Mouse (Mus musculus) heart, embryonic 13.5 days (tissue): Measurements from ENCODE around the gene Gm49661. TPM values are rescaled to one million over a fixed set of nuclear protein-coding genes. Genes with fewer than 3 reads are reported as not detected.

Experiments used
- ATAC-seq: fragments of 200-750 bp; cut with Nextera tagmentation; 2 replicates; pipeline ENCODE4 v1.8.0; 2017; ENCODE audit warnings: moderate TSS enrichment; ENCODE audit not compliant: insufficient number of reproducible peaks, low FRiP score, low TSS enrichment; ENCODE audit errors: extremely low read depth
- H3K27ac ChIP-seq: fragments of 300-500 bp; sonication (generic); replicated peaks from 2 replicates; pipeline ENCODE4 v1.5.1; 2015; ENCODE audit warnings: moderate library complexity, mild to moderate bottlenecking, inconsistent platforms
- H3K27me3 ChIP-seq: fragments of 300-500 bp; sonication (generic); replicated peaks from 2 replicates; pipeline ENCODE4 v1.6.1; 2015; ENCODE audit warnings: mild to moderate bottlenecking, inconsistent platforms
- H3K36me3 ChIP-seq: fragments of 300-500 bp; sonication (generic); 2 replicates; pipeline ENCODE4 v1.6.1; 2015; ENCODE audit warnings: mild to moderate bottlenecking, inconsistent platforms
- H3K4me1 ChIP-seq: fragments of 300-500 bp; sonication (generic); 2 replicates; pipeline ENCODE4 v1.6.1; 2015; ENCODE audit warnings: inconsistent platforms
- H3K4me2 ChIP-seq: fragments of 300-500 bp; sonication (generic); 2 replicates; pipeline ENCODE4 v1.6.1; 2015; ENCODE audit warnings: inconsistent platforms, mild to moderate bottlenecking, moderate library complexity
- H3K4me3 ChIP-seq: fragments of 300-500 bp; sonication (generic); 2 replicates; pipeline ENCODE4 v1.5.1; 2015; ENCODE audit warnings: moderate library complexity, mild to moderate bottlenecking, inconsistent platforms
- H3K9ac ChIP-seq: fragments of 300-500 bp; sonication (generic); 2 replicates; pipeline ENCODE4 v1.6.1; 2015; ENCODE audit warnings: inconsistent platforms, mild to moderate bottlenecking, moderate library complexity
- H3K9me3 ChIP-seq: fragments of 300-500 bp; sonication (generic); 2 replicates; pipeline ENCODE4 v1.6.1; 2016; ENCODE audit warnings: inconsistent platforms
- WGBS: fragments of 180-500 bp; shearing (Covaris S2); methylation state at CpG from one replicate; pipeline ENCODE4 v1.1.7; 2015; ENCODE audit warnings: mixed read lengths; 5-methylcytosine and 5-hydroxymethylcytosine counted together
- polyA plus RNA-seq: library from polyadenylated mRNA; unstranded; fragments of >200 nt; fragmentation: Nextera tagmentation; extraction: Ambion mirVana; gene quantifications from 2 replicates; pipeline ENCODE4 v1.2.1, GENCODE M21; 2015

Gene Gm49661
- polyA plus RNA-seq = not detected in 2 replicates

GRCm38 (mm10) chr8:84969241-84970134 is at the start of gene Gm49661, which contains the start of the genes Prdx2 and Rnaseh2a:
Gene Gm49661 (minus strand): TSS chr8:84969433.
Gene Prdx2 (plus strand): TSS chr8:84969587.
Gene Rnaseh2a (minus strand): TSS chr8:84969767.
- WGBS = under 1% methylated on average over 56 of the region's 56 CpGs

GRCm38 (mm10) chr8:85017209-85017608 is 48.0 kb upstream of the Gm49661 start:
- Histone ChIP-seq H3K4me3 (no peak overlapping the region), H3K4me2 (no peak overlapping the region), H3K36me3 (peaks cover 51% of the 10 kb centered on the region), H3K27ac (no peak overlapping the region), H3K4me1 (no peaks in the 10 kb centered on the region), H3K9ac (no peak overlapping the region), H3K27me3 (peaks cover 37% of the 10 kb centered on the region), H3K9me3 (no peaks in the 10 kb centered on the region)
- ATAC-seq = no peak
- 51% methylated on average over 5 of the region's 5 CpGs for WGBS

More at GRCm38 (mm10) chr8:84969241-84970134, at the start of gene Gm49661, which contains the start of the genes Prdx2 and Rnaseh2a:
- Histone ChIP-seq H3K27me3 (no peaks in the 10 kb centered on the region), H3K4me1 (peaks cover 48% of the 10 kb centered on the region), H3K4me3 (peak within 1 kb of the TSS; percentile 67), H3K27ac (peak within 1 kb of the TSS; percentile 88), H3K4me2 (peak within 1 kb of the TSS; percentile 99), H3K36me3 (peaks cover 39% of the 10 kb centered on the region), H3K9me3 (no peaks in the 10 kb centered on the region), H3K9ac (peak within 1 kb of the TSS; percentile 90)
- peak; percentile 70 for ATAC-seq

- H3K36me3 ChIP-seq = peaks cover 46% of the 10 kb centered on the region
- no peak overlapping the region for H3K4me3 ChIP-seq
- no peak overlapping the region for H3K4me2 ChIP-seq
- WGBS = 66% methylated on average over 10 of the region's 10 CpGs
- H3K4me1 ChIP-seq = no peaks in the 10 kb centered on the region
- H3K9me3 ChIP-seq = no peaks in the 10 kb centered on the region
- ATAC-seq = no peak
- H3K9ac ChIP-seq = no peak overlapping the region
- H3K27me3 ChIP-seq = peaks cover 41% of the 10 kb centered on the region
- no peak overlapping the region for H3K27ac ChIP-seq
These were observed 47.5 kb upstream of the Gm49661 start for GRCm38 (mm10) chr8:85016724-85017123.

DNA sequence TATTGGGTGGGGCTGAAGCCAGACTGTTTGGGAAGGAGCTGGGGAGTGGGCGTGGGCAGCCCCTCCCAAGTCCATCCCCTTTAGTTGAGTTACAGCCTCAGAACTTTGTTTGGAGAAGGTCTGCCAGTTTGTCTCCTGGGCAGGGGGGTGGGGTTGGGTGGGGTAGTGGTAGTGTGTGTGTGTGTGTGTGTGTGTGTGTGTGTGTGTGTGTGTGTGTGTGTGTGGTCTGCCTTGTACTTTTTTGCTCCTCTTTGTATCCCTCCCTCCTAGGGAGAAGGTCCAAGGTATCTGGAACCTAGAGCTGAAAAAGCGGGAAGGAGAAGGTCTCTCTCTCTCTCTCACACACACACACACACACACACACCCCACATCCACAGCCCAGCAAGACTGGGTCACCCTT is 45.2 kb upstream of the Gm49661 start, which contains the start of gene Best2:
TSS of gene Best2 (minus strand) at position 101 of the 400 bp plus-strand sequence.
- Histone ChIP-seq H3K9ac (peak within 1 kb of the TSS; percentile 60), H3K4me1 (no peaks in the 10 kb centered on the region), H3K9me3 (no peaks in the 10 kb centered on the region), H3K27me3 (peaks cover 64% of the 10 kb centered on the region), H3K36me3 (peaks cover 23% of the 10 kb centered on the region), H3K4me3 (peak within 1 kb of the TSS; percentile 42), H3K27ac (no peak within 1 kb of the TSS), H3K4me2 (peak within 1 kb of the TSS; percentile 70)
- ATAC-seq = no peak
- WGBS = 47% methylated on average over 2 of the region's 2 CpGs

DNA sequence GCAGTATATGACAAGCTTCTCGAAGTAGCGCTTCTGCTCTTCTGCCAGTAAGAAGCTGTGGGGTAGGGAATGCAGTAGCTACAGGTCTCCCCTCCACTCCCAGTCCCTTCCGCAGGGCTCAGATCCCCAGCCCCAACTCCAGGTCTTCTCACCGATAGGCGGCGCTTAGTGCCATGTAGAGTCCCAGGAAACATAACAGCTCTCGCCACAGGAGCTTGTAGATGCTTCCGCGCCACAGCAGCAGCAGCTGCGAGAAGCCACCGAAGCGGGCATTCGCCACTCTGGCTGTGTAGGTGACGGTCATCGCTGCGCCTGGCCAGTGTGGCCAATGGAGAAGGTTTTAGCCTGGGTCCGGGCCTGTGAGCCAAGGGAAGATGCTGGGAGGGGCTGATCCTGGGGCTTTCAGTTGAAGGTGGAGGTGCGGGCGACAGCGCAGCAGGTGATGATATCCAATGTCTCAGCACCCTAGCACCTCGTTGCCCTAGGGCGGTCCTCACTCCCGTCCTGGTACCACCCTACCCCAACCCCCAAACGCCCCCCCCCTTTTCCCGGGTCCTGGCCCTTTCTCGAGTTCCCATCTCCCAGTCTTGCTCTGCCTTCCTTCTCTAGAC is 44.1 kb upstream of the Gm49661 start:
- no peak overlapping the region for H3K27ac ChIP-seq
- H3K4me2 ChIP-seq = peak overlapping the region; percentile 70
- H3K4me1 ChIP-seq = no peaks in the 10 kb centered on the region
- 3% methylated on average over 25 of the region's 26 CpGs for whole genome bisulfite sequencing
- H3K9ac ChIP-seq = peak overlapping the region; percentile 60
- peak overlapping the region; percentile 42 for H3K4me3 ChIP-seq
- ATAC-seq = no peak; the same call in 1 of the 2 replicates
- H3K9me3 ChIP-seq = no peaks in the 10 kb centered on the region
- peaks cover 75% of the 10 kb centered on the region for H3K27me3 ChIP-seq
- peaks cover 12% of the 10 kb centered on the region for H3K36me3 ChIP-seq

DNA sequence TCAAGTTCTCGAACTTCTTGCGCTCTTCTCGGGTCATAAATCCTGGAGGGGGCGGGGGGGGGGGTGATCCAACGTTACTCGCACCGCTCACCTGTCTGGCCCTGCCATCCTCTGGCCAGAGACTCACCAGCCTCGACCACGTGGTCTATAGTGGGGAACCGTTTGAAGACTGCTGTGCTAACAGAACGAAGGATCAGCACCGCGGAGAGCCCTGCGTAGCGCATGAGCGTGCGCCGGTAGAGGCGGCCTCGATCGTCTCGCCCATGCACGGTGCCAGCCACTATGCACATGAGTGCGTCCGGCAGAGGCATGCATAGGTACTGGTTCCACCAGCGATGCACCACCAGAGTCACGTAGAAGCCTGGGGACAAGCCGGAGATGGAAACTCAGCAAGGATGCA is 42.0 kb upstream of the Gm49661 start:
- no peak overlapping the region for H3K4me2 ChIP-seq
- no peak overlapping the region for H3K9ac ChIP-seq
- no peaks in the 10 kb centered on the region for H3K9me3 ChIP-seq
- H3K4me1 ChIP-seq = no peaks in the 10 kb centered on the region
- peaks cover 94% of the 10 kb centered on the region for H3K27me3 ChIP-seq
- H3K27ac ChIP-seq = no peak overlapping the region
- WGBS = 13% methylated on average over 28 of the region's 28 CpGs
- no peak for ATAC-seq
- H3K4me3 ChIP-seq = no peak overlapping the region
- no peaks in the 10 kb centered on the region for H3K36me3 ChIP-seq

DNA sequence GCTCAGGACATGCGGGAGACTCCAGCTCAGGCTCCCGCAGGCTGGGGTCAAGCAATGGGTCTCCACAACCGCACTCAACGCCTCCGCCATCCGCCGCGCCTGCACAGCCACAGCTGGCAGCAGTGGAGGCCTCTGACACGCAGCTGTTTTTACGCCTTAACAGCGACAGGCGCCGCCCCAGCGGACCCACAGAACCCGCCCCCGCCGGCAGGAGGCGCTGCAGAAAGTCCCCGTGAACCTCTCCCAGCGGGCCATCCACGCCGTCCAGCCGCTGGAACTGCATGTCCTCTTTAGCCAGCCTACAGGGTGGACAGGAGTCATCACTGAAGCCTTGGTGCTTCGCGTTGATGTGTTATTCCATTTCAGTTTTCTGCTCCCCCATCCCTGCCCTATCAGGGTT is 38.5 kb upstream of the Gm49661 start:
- Histone ChIP-seq H3K4me3 (no peak overlapping the region), H3K27me3 (peaks cover 73% of the 10 kb centered on the region), H3K36me3 (no peaks in the 10 kb centered on the region), H3K4me1 (no peaks in the 10 kb centered on the region), H3K4me2 (peak overlapping the region; percentile 22; the same call in 1 of the 2 replicates), H3K27ac (no peak overlapping the region), H3K9ac (no peak overlapping the region), H3K9me3 (no peaks in the 10 kb centered on the region)
- no peak for ATAC-seq
- 10% methylated on average over 25 of the region's 25 CpGs for WGBS

- Histone ChIP-seq H3K4me3 (peak overlapping the region; percentile 18), H3K9me3 (no peaks in the 10 kb centered on the region), H3K4me1 (peaks cover 8% of the 10 kb centered on the region), H3K4me2 (peak overlapping the region; percentile 51), H3K27me3 (peaks cover 46% of the 10 kb centered on the region), H3K27ac (no peak overlapping the region), H3K9ac (peak overlapping the region; percentile 69), H3K36me3 (no peaks in the 10 kb centered on the region)
- 4% methylated on average over 19 of the region's 19 CpGs for WGBS
- ATAC-seq = peak; percentile 53
These were observed 28.5 kb upstream of the Gm49661 start for GRCm38 (mm10) chr8:84997649-84998295.

GRCm38 (mm10) chr8:84996978-84997377 is 27.7 kb upstream of the Gm49661 start:
- H3K4me2 ChIP-seq = no peak overlapping the region
- no peak for ATAC-seq
- no peak overlapping the region for H3K27ac ChIP-seq
- peaks cover 8% of the 10 kb centered on the region for H3K4me1 ChIP-seq
- no peak overlapping the region for H3K9ac ChIP-seq
- no peaks in the 10 kb centered on the region for H3K36me3 ChIP-seq
- no peaks in the 10 kb centered on the region for H3K9me3 ChIP-seq
- WGBS = 82% methylated on average over 5 of the region's 5 CpGs
- peaks cover 50% of the 10 kb centered on the region for H3K27me3 ChIP-seq
- no peak overlapping the region for H3K4me3 ChIP-seq

GRCm38 (mm10) chr8:84995680-84996079 is 26.4 kb upstream of the Gm49661 start:
- 0 out of 2 replicates have a peak overlapping the region, but pooled peaks have one; percentile 6 for H3K9ac ChIP-seq
- H3K4me2 ChIP-seq = no peak overlapping the region
- ATAC-seq = no peak
- no peaks in the 10 kb centered on the region for H3K9me3 ChIP-seq
- H3K36me3 ChIP-seq = no peaks in the 10 kb centered on the region
- WGBS = 18% methylated on average over 25 of the region's 25 CpGs
- H3K4me1 ChIP-seq = peaks cover 14% of the 10 kb centered on the region
- H3K4me3 ChIP-seq = no peak overlapping the region
- peaks cover 50% of the 10 kb centered on the region for H3K27me3 ChIP-seq
- no peak overlapping the region for H3K27ac ChIP-seq

- Histone ChIP-seq H3K4me1 (peaks cover 18% of the 10 kb centered on the region), H3K27me3 (peaks cover 50% of the 10 kb centered on the region), H3K36me3 (no peaks in the 10 kb centered on the region), H3K9ac (no peak overlapping the region), H3K27ac (no peak overlapping the region), H3K4me3 (no peak overlapping the region), H3K9me3 (no peaks in the 10 kb centered on the region), H3K4me2 (no peak overlapping the region)
- 89% methylated on average over 9 of the region's 9 CpGs for WGBS
- no peak for ATAC-seq
These were observed 25.1 kb upstream of the Gm49661 start for GRCm38 (mm10) chr8:84994375-84994774.
